Mouse (Mus musculus) embryonic fibroblast, embryonic 13.5 days (primary cell): ENCODE measurements around the gene Lmnb2.

Source experiments
- CTCF ChIP-seq: IDR thresholded peaks from 2 replicates; pipeline ENCODE4 v1.5.1; 2011; ENCODE audit warnings: mild to moderate bottlenecking, control low read depth, low read length, moderate library complexity, borderline replicate concordance; ENCODE audit not compliant: insufficient read depth
- POLR2A ChIP-seq: IDR thresholded peaks from 2 replicates; pipeline ENCODE4 v1.6.1; 2011; ENCODE audit warnings: low read depth, mild to moderate bottlenecking, control low read depth, low read length, moderate library complexity

GRCm38 (mm10) chr10:80937646-80938045 lies 19.6 kb upstream of the Lmnb2 start:
- TF ChIP-seq CTCF: no peak
- TF ChIP-seq POLR2A: no peak
